Mouse (Mus musculus): Measurements from ENCODE around the gene Ache. TPM values are rescaled to one million over a fixed set of nuclear protein-coding genes. Genes with fewer than 3 reads are reported as not detected.
"Not testable (repeated sequence)": the region's sequence is repeated elsewhere in the genome, so short reads cannot be mapped to it uniquely, and the experiment has no call there.

Gene Ache
- polyA plus RNA-seq (2015; fragmentation: Nextera tagmentation; extraction: Ambion mirVana), result 68.4 and 69.9 TPM in 2 replicates

DNA sequence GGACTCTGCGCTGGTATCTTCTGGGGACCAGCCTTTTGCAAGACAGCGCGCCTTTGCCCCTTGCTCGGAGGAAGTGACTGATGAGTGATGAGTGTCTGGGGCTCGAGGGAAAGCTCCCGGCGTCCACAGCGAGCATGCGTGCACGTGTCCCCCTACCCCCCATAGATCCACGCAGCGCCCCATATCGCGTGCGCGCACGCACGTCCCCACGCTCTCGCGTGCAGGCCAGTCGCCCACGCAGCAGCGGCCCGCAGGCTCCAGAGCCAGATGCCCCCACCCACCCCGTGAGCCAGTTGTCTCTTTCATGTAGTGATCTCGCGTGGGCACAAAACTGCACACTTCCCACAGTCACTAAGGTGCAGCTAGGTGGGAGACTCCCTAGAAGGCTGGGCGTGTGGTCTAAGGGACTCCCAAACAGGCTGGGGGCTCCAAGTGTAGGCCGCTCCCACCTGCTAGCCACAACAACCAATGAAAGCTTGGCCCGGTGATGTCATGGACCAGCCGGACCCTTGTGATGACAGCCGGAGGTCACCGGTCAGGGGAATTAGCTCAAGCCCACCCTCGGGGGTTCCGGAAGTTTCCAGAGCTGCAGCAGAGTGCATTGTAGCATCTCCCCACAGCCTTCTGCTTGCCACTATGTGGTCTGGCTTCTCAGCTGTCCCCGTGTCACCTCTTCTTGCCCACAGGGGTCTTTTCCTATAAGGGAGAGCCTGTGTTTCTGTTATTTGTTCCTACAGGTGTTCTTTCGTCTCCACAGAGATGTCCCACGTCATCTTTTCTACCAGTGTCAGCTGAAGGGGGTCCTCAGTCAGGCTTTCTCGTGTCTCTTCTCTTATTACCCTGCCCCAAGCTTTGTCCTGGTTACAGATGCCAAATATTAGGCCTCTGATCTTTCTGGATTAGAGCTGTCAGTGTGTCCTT, at the start of gene Ache:
Ache (plus strand) TSS at position 488 of the 921 bp plus-strand sequence.
- Histone ChIP-seq H3K9me3 (no peaks in the 10 kb centered on the region), H3K27ac (replicated peaks) (peak within 1 kb of the TSS; percentile 85), H3K4me1 (replicated peaks) (peaks cover 46% of the 10 kb centered on the region), H3K4me3 (peak within 1 kb of the TSS; percentile 55), H3K27me3 (peaks cover 22% of the 10 kb centered on the region), H3K4me2 (peak within 1 kb of the TSS; percentile 96), H3K36me3 (no peaks in the 10 kb centered on the region), H3K9ac (peak within 1 kb of the TSS; percentile 69)
- WGBS, result under 1% methylated on average over 40 of the region's 40 CpGs
- ATAC-seq (ENCODE audit: low FRiP score, low read depth), result peak; percentile 83

GRCm38 (mm10) chr5:137263897-137264720, 23.2 kb upstream of the Ache start:
- Histone ChIP-seq H3K4me2 (no peak overlapping the region), H3K4me1 (replicated peaks) (no peaks in the 10 kb centered on the region), H3K4me3 (no peak overlapping the region), H3K36me3 (no peaks in the 10 kb centered on the region), H3K27ac (replicated peaks) (no peak overlapping the region), H3K9ac (no peak overlapping the region), H3K27me3 (no peaks in the 10 kb centered on the region), H3K9me3 (no peaks in the 10 kb centered on the region)
- 89% methylated on average over 14 of the region's 14 CpGs for WGBS
- no peak for ATAC-seq (ENCODE audit: low FRiP score, low read depth)

DNA sequence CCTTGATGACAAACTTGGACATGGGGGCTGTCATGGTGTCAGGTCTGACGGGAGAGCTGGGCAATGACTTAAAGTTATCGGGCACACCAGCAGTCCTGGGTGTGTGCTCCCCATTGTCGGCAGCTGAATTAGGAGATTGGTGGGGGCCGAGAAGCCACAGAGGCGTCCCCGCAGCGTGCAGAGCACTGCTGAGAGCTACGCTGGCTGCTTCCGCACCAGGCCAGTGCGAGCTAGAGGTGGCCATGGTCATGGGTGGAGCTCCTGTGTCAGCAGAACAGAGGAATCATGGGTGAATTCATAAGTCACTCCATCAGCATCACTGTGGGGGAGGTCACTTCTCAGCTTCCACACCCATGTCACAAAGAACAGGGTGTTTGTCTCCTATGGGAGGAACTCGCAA, 22.5 kb upstream of the Ache start:
- H3K9me3 ChIP-seq, result no peaks in the 10 kb centered on the region
- H3K4me1 ChIP-seq (replicated peaks), result no peaks in the 10 kb centered on the region
- ATAC-seq (ENCODE audit: low FRiP score, low read depth), result no peak
- no peak overlapping the region for H3K27ac ChIP-seq (replicated peaks)
- H3K4me2 ChIP-seq, result no peak overlapping the region
- no peaks in the 10 kb centered on the region for H3K36me3 ChIP-seq
- no peak overlapping the region for H3K9ac ChIP-seq
- WGBS, result 92% methylated on average over 11 of the region's 11 CpGs
- no peak overlapping the region for H3K4me3 ChIP-seq
- H3K27me3 ChIP-seq, result no peaks in the 10 kb centered on the region

- Histone ChIP-seq H3K36me3 (no peaks in the 10 kb centered on the region), H3K9me3 (no peaks in the 10 kb centered on the region), H3K4me1 (replicated peaks) (no peaks in the 10 kb centered on the region), H3K27ac (replicated peaks) (no peak overlapping the region), H3K9ac (no peak overlapping the region), H3K27me3 (no peaks in the 10 kb centered on the region), H3K4me3 (no peak overlapping the region), H3K4me2 (peak overlapping the region; percentile 16)
- ATAC-seq (ENCODE audit: low FRiP score, low read depth), result no peak
- 34% methylated on average over 15 of the region's 18 CpGs for WGBS
Observed at GRCm38 (mm10) chr5:137268131-137268910, 19.0 kb upstream of the Ache start.

- Histone ChIP-seq H3K9me3 (no peaks in the 10 kb centered on the region), H3K4me3 (no peak overlapping the region), H3K9ac (0 out of 2 replicates have a peak overlapping the region, but pooled peaks have one; percentile 13), H3K4me1 (replicated peaks) (peaks cover 3% of the 10 kb centered on the region; the same call in 1 of the 2 replicates), H3K4me2 (peak overlapping the region; percentile 44), H3K36me3 (no peaks in the 10 kb centered on the region), H3K27ac (replicated peaks) (0 out of 2 replicates have a peak overlapping the region, but pooled peaks have one; percentile 17), H3K27me3 (no peaks in the 10 kb centered on the region)
- WGBS, result 42% methylated on average over 18 of the region's 18 CpGs
- peak; percentile 81 for ATAC-seq (ENCODE audit: low FRiP score, low read depth)
Observed at GRCm38 (mm10) chr5:137277360-137278342, 9.7 kb upstream of the Ache start.

DNA sequence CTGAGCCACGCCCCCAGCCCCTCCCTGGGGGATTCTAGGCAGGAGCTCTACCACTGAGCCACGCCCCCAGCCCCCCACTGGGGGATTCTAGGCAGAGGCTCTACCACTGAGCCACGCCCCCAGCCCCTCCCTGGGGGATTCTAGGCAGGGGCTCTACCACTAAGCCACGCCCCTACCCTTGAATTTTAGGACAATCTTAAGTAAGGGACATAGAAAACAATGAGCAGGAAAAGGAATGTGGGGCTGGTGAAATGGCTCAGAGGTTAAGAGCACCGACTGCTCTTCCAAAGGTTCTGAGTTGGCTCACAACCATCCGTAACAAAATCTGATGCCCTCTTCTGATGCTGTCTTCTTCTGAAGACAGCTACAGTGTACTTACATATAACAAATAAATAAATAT, 2.9 kb upstream of the Ache start:
- H3K27me3 ChIP-seq; H3K9me3 ChIP-seq; H3K27ac ChIP-seq (replicated peaks); ATAC-seq (ENCODE audit: low FRiP score, low read depth); H3K4me3 ChIP-seq; H3K9ac ChIP-seq; H3K36me3 ChIP-seq; H3K4me2 ChIP-seq: not testable (repeated sequence)
- 85% methylated on average over 4 of the region's 6 CpGs for WGBS
- H3K4me1 ChIP-seq (replicated peaks), result peaks cover 32% of the 10 kb centered on the region

- no peaks in the 10 kb centered on the region for H3K36me3 ChIP-seq
- ATAC-seq (ENCODE audit: low FRiP score, low read depth), result no peak
Observed at GRCm38 (mm10) chr5:137285045-137285444, 2.3 kb upstream of the Ache start.

GRCm38 (mm10) chr5:137285986-137286385, 1.3 kb upstream of the Ache start:
- WGBS, result 54% methylated on average over 7 of the region's 7 CpGs
- H3K4me3 ChIP-seq, result peak overlapping the region; percentile 55; the same call in 1 of the 2 replicates
- no peaks in the 10 kb centered on the region for H3K36me3 ChIP-seq
- H3K9ac ChIP-seq, result 0 out of 2 replicates have a peak overlapping the region, but pooled peaks have one; percentile 7
- peaks cover 46% of the 10 kb centered on the region for H3K4me1 ChIP-seq (replicated peaks)
- peak overlapping the region; percentile 85 for H3K27ac ChIP-seq (replicated peaks)
- H3K4me2 ChIP-seq, result peak overlapping the region; percentile 96
- peaks cover 11% of the 10 kb centered on the region for H3K27me3 ChIP-seq
- H3K9me3 ChIP-seq, result no peaks in the 10 kb centered on the region
- no peak for ATAC-seq (ENCODE audit: low FRiP score, low read depth)

More at GRCm38 (mm10) chr5:137285045-137285444, 2.3 kb upstream of the Ache start:
- Histone ChIP-seq H3K4me2 (no peak overlapping the region), H3K27ac (replicated peaks) (no peak overlapping the region), H3K4me3 (no peak overlapping the region), H3K9ac (no peak overlapping the region), H3K27me3 (peaks cover 7% of the 10 kb centered on the region), H3K9me3 (no peaks in the 10 kb centered on the region), H3K4me1 (replicated peaks) (peaks cover 38% of the 10 kb centered on the region)
- WGBS, result 67% methylated on average over 5 of the region's 5 CpGs

GRCm38 (mm10) chr5:137286655-137287031, 676 bp upstream of the Ache start:
- Histone ChIP-seq H3K27me3 (peaks cover 16% of the 10 kb centered on the region), H3K9ac (peak overlapping the region; percentile 69; the same call in 1 of the 2 replicates), H3K9me3 (no peaks in the 10 kb centered on the region), H3K4me1 (replicated peaks) (peaks cover 46% of the 10 kb centered on the region), H3K27ac (replicated peaks) (peak overlapping the region; percentile 85), H3K36me3 (no peaks in the 10 kb centered on the region), H3K4me2 (peak overlapping the region; percentile 96), H3K4me3 (peak overlapping the region; percentile 55)
- ATAC-seq (ENCODE audit: low FRiP score, low read depth), result peak; percentile 77
- under 1% methylated on average over 16 of the region's 16 CpGs for whole genome bisulfite sequencing

DNA sequence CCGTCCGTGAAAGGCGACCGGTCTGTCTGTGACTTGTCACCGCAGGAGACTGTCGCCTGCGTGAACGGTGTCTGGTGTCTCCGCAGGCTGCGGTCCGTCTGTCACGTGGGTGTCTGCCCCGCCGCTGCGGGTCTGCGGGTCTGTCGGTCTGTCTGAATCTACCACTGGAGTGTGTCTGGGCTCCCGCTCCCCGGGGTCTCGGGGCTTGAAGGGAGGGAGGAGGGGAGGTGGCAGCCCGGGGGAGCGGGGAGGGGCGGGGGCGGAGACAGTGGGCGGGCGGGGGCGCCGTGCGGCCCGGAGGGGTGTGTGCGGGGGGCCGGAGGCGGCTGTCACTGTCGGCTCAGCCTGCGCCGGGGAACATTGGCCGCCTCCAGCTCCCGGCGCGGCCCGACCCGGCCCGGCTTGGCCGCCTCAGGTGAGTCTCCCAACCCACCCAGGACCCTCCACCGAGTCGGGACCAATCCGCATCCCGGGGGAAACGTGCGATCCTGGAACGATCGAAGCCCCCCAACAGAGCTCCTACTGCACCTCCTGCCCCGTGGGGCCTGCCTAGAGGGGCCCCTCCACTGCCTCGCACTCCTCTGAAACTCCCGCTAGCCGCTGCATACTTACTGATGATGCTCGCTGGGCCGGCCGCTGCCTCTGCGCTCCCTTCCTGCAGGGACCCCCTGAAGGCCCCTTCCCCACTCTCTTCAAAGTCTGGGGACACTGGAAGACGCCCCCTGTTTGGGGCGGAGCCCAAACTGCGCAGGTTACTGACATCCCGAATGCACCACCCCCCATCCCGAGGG, 829 bp downstream of the Ache start:
- Histone ChIP-seq H3K9ac (peak overlapping the region; percentile 69), H3K27ac (replicated peaks) (peak overlapping the region; percentile 85), H3K9me3 (no peaks in the 10 kb centered on the region), H3K4me3 (peak overlapping the region; percentile 55), H3K36me3 (no peaks in the 10 kb centered on the region), H3K4me2 (peak overlapping the region; percentile 96), H3K4me1 (replicated peaks) (peaks cover 54% of the 10 kb centered on the region), H3K27me3 (peaks cover 23% of the 10 kb centered on the region)
- under 1% methylated on average over 44 of the region's 65 CpGs for WGBS
- peak; percentile 12; the same call in 1 of the 2 replicates for ATAC-seq (ENCODE audit: low FRiP score, low read depth)

All from hindbrain, embryonic 15.5 days (tissue).